Mouse (Mus musculus) neural tube, embryonic 14.5 days (tissue): ENCODE data around the gene Hps1. TPM values are rescaled to one million over a fixed set of nuclear protein-coding genes. Genes with fewer than 3 reads are reported as not detected.

Experiments
- ATAC-seq: fragments of 200-750 bp; cut with Nextera tagmentation; 2 replicates; pipeline ENCODE4 v1.8.0; 2017; ENCODE audit warnings: low read depth, mild to moderate bottlenecking, moderate TSS enrichment, moderate library complexity
- H3K27ac ChIP-seq: fragments of 300-500 bp; sonication (generic); 2 replicates; pipeline ENCODE4 v1.5.1; 2014; ENCODE audit warnings: low read depth, mild to moderate bottlenecking, control low read depth, low read length, moderate library complexity, mixed read lengths
- H3K27me3 ChIP-seq: fragments of 300-500 bp; sonication (generic); 2 replicates; pipeline ENCODE4 v1.6.1; 2014; ENCODE audit warnings: low read length; ENCODE audit not compliant: control insufficient read depth, insufficient read depth
- H3K36me3 ChIP-seq: fragments of 300-500 bp; sonication (generic); 2 replicates; pipeline ENCODE4 v1.6.1; 2014; ENCODE audit warnings: low read length, mixed read lengths; ENCODE audit not compliant: control insufficient read depth, insufficient read depth
- H3K4me1 ChIP-seq: fragments of 300-500 bp; sonication (generic); 2 replicates; pipeline ENCODE4 v1.6.1; 2014; ENCODE audit warnings: low read length; ENCODE audit not compliant: control insufficient read depth, insufficient read depth
- H3K4me2 ChIP-seq: fragments of 300-500 bp; sonication (generic); 2 replicates; pipeline ENCODE4 v1.6.1; 2014; ENCODE audit warnings: mild to moderate bottlenecking, low read depth, low read length, control low read depth
- H3K4me3 ChIP-seq: fragments of 300-500 bp; sonication (generic); 2 replicates; pipeline ENCODE4 v1.5.1; 2014; ENCODE audit warnings: low read depth, low read length, control low read depth, mixed read lengths
- H3K9ac ChIP-seq: fragments of 300-500 bp; sonication (generic); replicated peaks from 2 replicates; pipeline ENCODE4 v1.6.1; 2014; ENCODE audit warnings: low read depth, mild to moderate bottlenecking, control low read depth, low read length, mixed read lengths
- H3K9me3 ChIP-seq: fragments of 300-500 bp; sonication (generic); 2 replicates; pipeline ENCODE4 v1.6.1; 2016; ENCODE audit warnings: low read length; ENCODE audit not compliant: control insufficient read depth
- WGBS: fragments of 180-500 bp; shearing (Covaris S2); extraction: QIAGEN DNeasy Blood & Tissue Kit; methylation state at CpG from one replicate; pipeline ENCODE4 v1.1.7; 2014; 5-methylcytosine and 5-hydroxymethylcytosine counted together
- polyA plus RNA-seq: library from polyadenylated mRNA; unstranded; fragments of >200 nt; fragmentation: Nextera tagmentation; extraction: Ambion mirVana; gene quantifications from 2 replicates; pipeline ENCODE4 v1.2.1, GENCODE M21; 2014

Gene Hps1
- polyA plus RNA-seq = 10.3 and 10.7 TPM in 2 replicates

DNA sequence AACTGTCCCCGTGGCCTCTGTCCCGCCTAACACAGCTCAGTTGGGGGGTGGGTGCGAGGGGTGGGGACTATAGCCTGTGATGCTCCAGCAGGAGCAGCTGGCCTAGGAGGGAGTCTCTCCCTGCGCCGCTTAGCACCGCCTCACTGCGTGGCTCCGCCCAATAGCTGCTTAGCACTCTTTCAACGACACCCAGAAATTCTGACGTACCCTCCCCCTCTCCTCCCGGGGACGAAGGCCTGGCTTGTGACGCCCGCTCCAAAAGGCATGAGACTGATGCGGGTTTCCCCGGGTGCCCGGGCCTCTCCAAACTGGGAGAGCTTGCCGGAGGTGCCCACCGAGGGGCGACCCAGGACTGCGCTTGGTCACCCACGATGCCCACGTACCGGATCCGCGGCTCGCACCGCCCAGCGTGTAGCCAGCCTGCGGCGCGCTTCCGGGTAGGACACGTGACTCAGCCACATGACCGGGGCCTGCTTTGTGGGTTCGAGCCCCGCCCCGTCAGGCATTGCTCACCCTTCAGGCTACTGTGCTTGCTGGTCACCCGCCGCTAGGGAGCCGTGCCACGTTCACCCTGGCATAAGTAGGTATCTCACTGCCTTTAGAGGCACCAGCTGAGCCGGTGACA lies at the start of gene Hps1:
Gene Hps1, minus strand, starts transcription at position 448 of the 625 bp plus-strand sequence.
- H3K27me3 ChIP-seq = no peaks in the 10 kb centered on the region

GRCm38 (mm10) chr19:42829196-42829595 lies 49.4 kb upstream of the Hps1 start:
- WGBS = 84% methylated on average over 4 of the region's 4 CpGs
- no peaks in the 10 kb centered on the region for H3K27me3 ChIP-seq
- no peak overlapping the region for H3K4me3 ChIP-seq
- no peak overlapping the region for H3K4me2 ChIP-seq
- no peaks in the 10 kb centered on the region for H3K9me3 ChIP-seq
- H3K4me1 ChIP-seq = no peaks in the 10 kb centered on the region
- ATAC-seq = no peak
- no peaks in the 10 kb centered on the region for H3K36me3 ChIP-seq
- H3K9ac ChIP-seq = no peak overlapping the region
- no peak overlapping the region for H3K27ac ChIP-seq

More for the DNA sequence above, at the start of gene Hps1:
- Histone ChIP-seq H3K9me3 (no peaks in the 10 kb centered on the region), H3K4me3 (peak within 1 kb of the TSS; percentile 57), H3K36me3 (no peaks in the 10 kb centered on the region), H3K4me1 (peaks cover 2% of the 10 kb centered on the region; the same call in 1 of the 2 replicates), H3K9ac (peak within 1 kb of the TSS; percentile 58), H3K4me2 (peak within 1 kb of the TSS; percentile 67), H3K27ac (peak within 1 kb of the TSS; percentile 88)
- 1% methylated on average over 36 of the region's 43 CpGs for WGBS
- peak; percentile 98 for ATAC-seq

DNA sequence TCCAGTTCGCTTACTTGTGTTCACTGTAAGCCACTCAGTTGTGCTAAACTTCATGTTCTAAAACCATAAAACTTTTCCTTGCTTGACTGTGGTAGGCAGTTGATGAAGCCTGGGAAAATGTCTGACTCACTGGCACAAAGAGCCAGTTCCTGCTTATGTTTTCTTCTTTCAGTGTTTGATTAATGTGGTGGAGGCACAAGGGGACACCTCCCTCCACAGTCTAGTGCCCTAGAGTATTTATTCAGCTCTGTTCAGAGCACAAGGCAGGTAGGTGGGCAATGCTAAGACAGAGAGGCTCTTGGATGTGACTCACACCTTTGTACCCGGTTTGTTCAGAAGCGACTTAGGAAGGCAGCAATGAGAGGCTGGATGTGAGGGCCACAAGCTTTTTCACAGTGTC lies 48.1 kb upstream of the Hps1 start:
- no peak overlapping the region for H3K9ac ChIP-seq
- H3K36me3 ChIP-seq = no peaks in the 10 kb centered on the region
- no peak overlapping the region for H3K4me3 ChIP-seq
- H3K9me3 ChIP-seq = no peaks in the 10 kb centered on the region
- no peaks in the 10 kb centered on the region for H3K4me1 ChIP-seq
- H3K4me2 ChIP-seq = no peak overlapping the region
- no peak for ATAC-seq
- H3K27me3 ChIP-seq = no peaks in the 10 kb centered on the region
- no peak overlapping the region for H3K27ac ChIP-seq
- WGBS = 91% methylated on average over 3 of the region's 3 CpGs

DNA sequence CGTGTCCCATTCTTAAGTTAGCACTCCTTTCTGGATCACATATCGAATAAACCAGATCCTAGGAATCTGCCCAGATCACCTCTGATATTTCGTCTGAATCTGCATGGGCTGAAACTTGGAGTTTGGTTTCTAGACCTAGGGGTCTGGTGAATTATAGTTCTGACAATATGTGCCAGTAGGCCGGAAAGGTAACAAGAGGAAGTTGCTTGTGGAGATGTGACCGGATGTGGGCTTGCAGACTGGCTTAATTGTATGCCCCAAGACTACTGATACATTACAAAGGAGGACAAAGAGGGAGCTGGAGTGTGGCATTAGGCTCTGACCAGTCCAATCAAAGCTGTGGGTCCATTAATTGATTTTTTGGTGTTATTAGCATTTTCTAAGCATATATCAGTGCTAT lies 40.3 kb upstream of the Hps1 start:
- no peak overlapping the region for H3K27ac ChIP-seq
- no peaks in the 10 kb centered on the region for H3K9me3 ChIP-seq
- H3K27me3 ChIP-seq = no peaks in the 10 kb centered on the region
- no peak overlapping the region for H3K4me3 ChIP-seq
- H3K4me1 ChIP-seq = no peaks in the 10 kb centered on the region
- H3K9ac ChIP-seq = no peak overlapping the region
- WGBS = 92% methylated on average over 5 of the region's 5 CpGs
- H3K36me3 ChIP-seq = no peaks in the 10 kb centered on the region
- no peak for ATAC-seq
- H3K4me2 ChIP-seq = no peak overlapping the region

DNA sequence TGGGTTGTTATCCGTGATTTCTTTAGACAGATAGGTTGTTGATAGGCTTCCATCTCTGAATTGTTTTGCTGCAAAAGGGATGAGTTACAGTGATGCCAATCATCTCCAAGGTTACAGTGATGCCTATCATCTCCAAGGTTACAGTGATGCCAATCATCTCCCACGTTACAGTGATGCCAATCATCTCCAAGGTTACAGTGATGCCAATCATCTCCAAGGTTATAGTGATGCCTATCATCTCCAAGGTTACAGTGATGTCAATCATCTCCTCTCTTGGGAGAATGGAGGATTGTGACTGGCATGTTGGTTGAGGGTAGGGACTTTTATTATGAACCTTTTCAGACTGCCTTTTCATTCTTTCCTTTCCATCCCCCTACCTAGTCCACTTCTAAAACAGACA lies 38.0 kb upstream of the Hps1 start:
- no peak overlapping the region for H3K9ac ChIP-seq
- H3K27ac ChIP-seq = no peak overlapping the region
- no peaks in the 10 kb centered on the region for H3K4me1 ChIP-seq
- no peak overlapping the region for H3K4me2 ChIP-seq
- WGBS = 70% methylated on average over 2 of the region's 2 CpGs
- H3K4me3 ChIP-seq = no peak overlapping the region
- no peaks in the 10 kb centered on the region for H3K27me3 ChIP-seq
- H3K9me3 ChIP-seq = no peaks in the 10 kb centered on the region
- no peak for ATAC-seq
- H3K36me3 ChIP-seq = no peaks in the 10 kb centered on the region

DNA sequence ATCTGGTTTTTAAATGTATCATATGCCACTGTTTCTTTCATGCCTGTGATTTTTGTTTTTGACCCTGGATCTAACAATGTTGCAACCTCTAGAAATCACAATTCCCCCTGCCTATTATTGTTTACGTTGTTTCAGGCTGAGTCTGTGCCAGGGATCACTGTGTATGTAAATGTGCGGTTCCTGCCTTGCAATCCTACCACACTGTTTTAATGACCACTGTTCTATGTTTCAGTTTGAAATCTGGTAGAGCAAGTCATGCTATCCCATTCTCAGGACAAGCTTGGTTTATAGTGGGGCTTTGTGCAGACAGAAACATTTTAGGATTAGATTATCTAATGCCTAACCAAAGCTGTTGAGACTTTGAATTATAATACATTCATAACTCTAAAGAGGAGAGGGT lies 36.5 kb upstream of the Hps1 start:
- no peaks in the 10 kb centered on the region for H3K9me3 ChIP-seq
- H3K36me3 ChIP-seq = no peaks in the 10 kb centered on the region
- no peak overlapping the region for H3K4me2 ChIP-seq
- no peak for ATAC-seq
- H3K9ac ChIP-seq = no peak overlapping the region
- H3K4me3 ChIP-seq = no peak overlapping the region
- no peak overlapping the region for H3K27ac ChIP-seq
- no peaks in the 10 kb centered on the region for H3K27me3 ChIP-seq
- H3K4me1 ChIP-seq = no peaks in the 10 kb centered on the region
- WGBS = 91% methylated on average over 2 of the region's 2 CpGs

DNA sequence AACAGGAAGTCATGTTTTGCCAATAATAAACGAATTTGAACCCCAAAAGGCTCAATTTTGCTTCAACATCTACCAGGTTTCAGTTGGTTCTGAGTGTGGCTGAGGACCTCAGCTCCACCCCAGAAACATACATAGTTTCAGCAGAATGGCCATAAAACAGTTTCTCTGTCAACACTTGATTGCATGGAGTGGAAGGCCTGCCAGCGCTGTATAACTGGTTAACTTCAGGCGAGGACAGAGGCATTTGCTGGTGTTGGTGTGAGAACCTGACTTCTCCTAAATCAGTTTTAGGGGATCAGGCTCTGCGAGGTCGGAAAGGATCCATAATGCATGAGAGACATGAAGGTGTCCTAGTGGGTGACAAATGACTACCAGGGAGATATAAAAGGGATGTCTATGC lies 30.4 kb upstream of the Hps1 start:
- Histone ChIP-seq H3K9me3 (no peaks in the 10 kb centered on the region), H3K4me2 (no peak overlapping the region), H3K4me1 (no peaks in the 10 kb centered on the region), H3K27me3 (no peaks in the 10 kb centered on the region), H3K36me3 (no peaks in the 10 kb centered on the region), H3K27ac (no peak overlapping the region), H3K4me3 (no peak overlapping the region), H3K9ac (no peak overlapping the region)
- no peak for ATAC-seq
- 71% methylated on average over 5 of the region's 5 CpGs for WGBS

DNA sequence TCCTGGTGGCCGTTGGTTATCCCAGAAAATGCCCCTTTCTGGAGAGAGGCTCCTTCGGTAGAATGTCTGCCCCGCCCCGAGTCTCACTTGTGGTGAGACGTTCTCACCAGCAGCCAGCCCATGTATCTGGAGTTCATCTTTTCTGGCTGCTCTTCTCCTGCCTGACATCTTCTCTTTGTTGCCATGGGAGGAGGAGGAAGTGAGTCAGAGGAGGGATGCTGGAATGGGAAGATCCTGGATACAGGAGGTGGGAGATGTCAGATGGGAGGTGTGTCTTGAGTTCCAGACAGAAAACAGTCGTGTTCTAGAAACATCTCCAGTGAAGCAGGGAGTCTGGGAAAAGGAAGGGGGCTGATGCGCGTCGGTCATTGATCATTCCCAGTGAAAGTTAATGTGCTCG lies 29.7 kb upstream of the Hps1 start:
- H3K9ac ChIP-seq = no peak overlapping the region
- H3K27ac ChIP-seq = no peak overlapping the region
- no peak for ATAC-seq
- H3K36me3 ChIP-seq = no peaks in the 10 kb centered on the region
- H3K4me1 ChIP-seq = no peaks in the 10 kb centered on the region
- H3K27me3 ChIP-seq = no peaks in the 10 kb centered on the region
- no peaks in the 10 kb centered on the region for H3K9me3 ChIP-seq
- H3K4me3 ChIP-seq = no peak overlapping the region
- no peak overlapping the region for H3K4me2 ChIP-seq
- 91% methylated on average over 10 of the region's 10 CpGs for WGBS

DNA sequence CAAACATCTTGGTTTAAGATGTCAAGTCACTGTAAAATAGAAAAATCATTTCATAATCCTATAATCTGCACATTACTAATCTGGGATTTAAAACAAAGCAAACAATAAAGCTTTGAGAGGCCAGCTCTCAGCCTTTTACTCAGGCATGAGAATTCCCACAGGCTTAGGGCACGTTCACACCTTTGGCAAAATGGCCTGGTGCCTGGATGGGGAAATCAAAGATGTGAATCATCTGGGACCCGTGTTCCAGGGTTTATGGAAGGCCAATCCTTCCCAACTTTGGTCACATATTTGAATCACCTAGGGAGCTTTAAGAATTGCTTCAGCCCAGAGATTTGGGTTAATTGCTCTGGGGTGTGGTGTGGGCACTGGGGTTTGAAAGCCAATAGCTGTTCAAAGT lies 18.1 kb upstream of the Hps1 start:
- Histone ChIP-seq H3K9me3 (no peaks in the 10 kb centered on the region), H3K27me3 (no peaks in the 10 kb centered on the region), H3K9ac (no peak overlapping the region), H3K36me3 (no peaks in the 10 kb centered on the region), H3K4me1 (no peaks in the 10 kb centered on the region), H3K27ac (no peak overlapping the region), H3K4me3 (no peak overlapping the region), H3K4me2 (no peak overlapping the region)
- ATAC-seq = no peak
- WGBS = 56% methylated on average over 2 of the region's 2 CpGs
